Mouse (Mus musculus): Measurements from ENCODE around the gene Cdh13. TPM values are rescaled to one million over a fixed set of nuclear protein-coding genes. Genes with fewer than 3 reads are reported as not detected.

Gene Cdh13
- polyA plus RNA-seq, 1 experiment from 2014 or later = 120 TPM

GRCm38 (mm10) chr8:118538816-118539558, 255.5 kb downstream of the Cdh13 start:
- Histone ChIP-seq H3K9me3 (ENCODE audit: control insufficient read depth, low read length) (no peaks in the 10 kb centered on the region), H3K4me3 (ENCODE audit: low read length) (no peak overlapping the region), H3K4me2 (ENCODE audit: low read length) (no peak overlapping the region), H3K27me3 (replicated peaks; ENCODE audit: control insufficient read depth, insufficient read depth, low read length) (no peaks in the 10 kb centered on the region), H3K27ac (ENCODE audit: low read depth, low read length) (no peak overlapping the region), H3K4me1 (ENCODE audit: control insufficient read depth, insufficient read depth, low read depth, low read length) (peaks cover 7% of the 10 kb centered on the region), H3K9ac (ENCODE audit: low read depth, low read length) (no peak overlapping the region), H3K36me3 (ENCODE audit: control insufficient read depth, insufficient read depth, low read length) (no peaks in the 10 kb centered on the region)
- no peak for ATAC-seq
- 43% methylated on average over 8 of the region's 8 CpGs for WGBS

- H3K27ac ChIP-seq (ENCODE audit: low read depth, low read length) = no peak overlapping the region
- WGBS = 16% methylated on average over 5 of the region's 5 CpGs
- ATAC-seq = no peak
These were observed 256.0 kb downstream of the Cdh13 start for GRCm38 (mm10) chr8:118539559-118539819.

GRCm38 (mm10) chr8:118539941-118540340, 256.4 kb downstream of the Cdh13 start:
- Histone ChIP-seq H3K36me3 (ENCODE audit: control insufficient read depth, insufficient read depth, low read length) (no peaks in the 10 kb centered on the region), H3K27me3 (replicated peaks; ENCODE audit: control insufficient read depth, insufficient read depth, low read length) (no peaks in the 10 kb centered on the region), H3K4me2 (ENCODE audit: low read length) (no peak overlapping the region), H3K4me1 (ENCODE audit: control insufficient read depth, insufficient read depth, low read depth, low read length) (peaks cover 7% of the 10 kb centered on the region), H3K27ac (ENCODE audit: low read depth, low read length) (no peak overlapping the region), H3K9me3 (ENCODE audit: control insufficient read depth, low read length) (no peaks in the 10 kb centered on the region), H3K9ac (ENCODE audit: low read depth, low read length) (no peak overlapping the region), H3K4me3 (ENCODE audit: low read length) (no peak overlapping the region)
- no peak for ATAC-seq
- 38% methylated on average over 4 of the region's 4 CpGs for WGBS

More at GRCm38 (mm10) chr8:118539559-118539819, 256.0 kb downstream of the Cdh13 start:
- Histone ChIP-seq H3K4me2 (ENCODE audit: low read length) (no peak overlapping the region), H3K9me3 (ENCODE audit: control insufficient read depth, low read length) (no peaks in the 10 kb centered on the region), H3K4me3 (ENCODE audit: low read length) (no peak overlapping the region), H3K4me1 (ENCODE audit: control insufficient read depth, insufficient read depth, low read depth, low read length) (peaks cover 7% of the 10 kb centered on the region), H3K27me3 (replicated peaks; ENCODE audit: control insufficient read depth, insufficient read depth, low read length) (no peaks in the 10 kb centered on the region), H3K9ac (ENCODE audit: low read depth, low read length) (no peak overlapping the region), H3K36me3 (ENCODE audit: control insufficient read depth, insufficient read depth, low read length) (no peaks in the 10 kb centered on the region)

- Histone ChIP-seq H3K9ac (ENCODE audit: low read depth, low read length) (no peak overlapping the region), H3K27me3 (replicated peaks; ENCODE audit: control insufficient read depth, insufficient read depth, low read length) (no peaks in the 10 kb centered on the region), H3K27ac (ENCODE audit: low read depth, low read length) (no peak overlapping the region), H3K36me3 (ENCODE audit: control insufficient read depth, insufficient read depth, low read length) (no peaks in the 10 kb centered on the region), H3K9me3 (ENCODE audit: control insufficient read depth, low read length) (no peaks in the 10 kb centered on the region), H3K4me3 (ENCODE audit: low read length) (no peak overlapping the region), H3K4me2 (ENCODE audit: low read length) (no peak overlapping the region), H3K4me1 (ENCODE audit: control insufficient read depth, insufficient read depth, low read depth, low read length) (no peaks in the 10 kb centered on the region)
- WGBS = 60% methylated on average over 14 of the region's 14 CpGs
- no peak for ATAC-seq
These were observed 268.9 kb downstream of the Cdh13 start for GRCm38 (mm10) chr8:118552397-118552796.

- Histone ChIP-seq H3K27ac (ENCODE audit: low read depth, low read length) (no peak overlapping the region), H3K27me3 (replicated peaks; ENCODE audit: control insufficient read depth, insufficient read depth, low read length) (no peaks in the 10 kb centered on the region), H3K4me1 (ENCODE audit: control insufficient read depth, insufficient read depth, low read depth, low read length) (no peaks in the 10 kb centered on the region), H3K9me3 (ENCODE audit: control insufficient read depth, low read length) (no peaks in the 10 kb centered on the region), H3K36me3 (ENCODE audit: control insufficient read depth, insufficient read depth, low read length) (no peaks in the 10 kb centered on the region), H3K4me2 (ENCODE audit: low read length) (no peak overlapping the region), H3K4me3 (ENCODE audit: low read length) (no peak overlapping the region), H3K9ac (ENCODE audit: low read depth, low read length) (no peak overlapping the region)
- no peak for ATAC-seq
- 62% methylated on average over 4 of the region's 4 CpGs for WGBS
These were observed 269.3 kb downstream of the Cdh13 start for GRCm38 (mm10) chr8:118552842-118553241.

- no peak overlapping the region for H3K9ac ChIP-seq (ENCODE audit: low read depth, low read length)
- H3K27ac ChIP-seq (ENCODE audit: low read depth, low read length) = no peak overlapping the region
- no peaks in the 10 kb centered on the region for H3K27me3 ChIP-seq (replicated peaks; ENCODE audit: control insufficient read depth, insufficient read depth, low read length)
- no peaks in the 10 kb centered on the region for H3K9me3 ChIP-seq (ENCODE audit: control insufficient read depth, low read length)
- WGBS = 77% methylated on average over 6 of the region's 6 CpGs
- H3K4me3 ChIP-seq (ENCODE audit: low read length) = no peak overlapping the region
- ATAC-seq = no peak
- no peak overlapping the region for H3K4me2 ChIP-seq (ENCODE audit: low read length)
- H3K36me3 ChIP-seq (ENCODE audit: control insufficient read depth, insufficient read depth, low read length) = no peaks in the 10 kb centered on the region
- no peaks in the 10 kb centered on the region for H3K4me1 ChIP-seq (ENCODE audit: control insufficient read depth, insufficient read depth, low read depth, low read length)
These were observed 280.5 kb downstream of the Cdh13 start for GRCm38 (mm10) chr8:118564024-118564423.

GRCm38 (mm10) chr8:118565186-118565585, 281.7 kb downstream of the Cdh13 start:
- Histone ChIP-seq H3K27ac (ENCODE audit: low read depth, low read length) (no peak overlapping the region), H3K4me2 (ENCODE audit: low read length) (no peak overlapping the region), H3K9ac (ENCODE audit: low read depth, low read length) (no peak overlapping the region), H3K27me3 (replicated peaks; ENCODE audit: control insufficient read depth, insufficient read depth, low read length) (no peaks in the 10 kb centered on the region), H3K4me3 (ENCODE audit: low read length) (no peak overlapping the region), H3K36me3 (ENCODE audit: control insufficient read depth, insufficient read depth, low read length) (no peaks in the 10 kb centered on the region), H3K4me1 (ENCODE audit: control insufficient read depth, insufficient read depth, low read depth, low read length) (no peaks in the 10 kb centered on the region), H3K9me3 (ENCODE audit: control insufficient read depth, low read length) (no peaks in the 10 kb centered on the region)
- WGBS = 86% methylated on average over 5 of the region's 5 CpGs
- no peak for ATAC-seq

- WGBS = 67% methylated on average over 6 of the region's 6 CpGs
- Histone ChIP-seq H3K9ac (ENCODE audit: low read depth, low read length) (no peak overlapping the region), H3K4me2 (ENCODE audit: low read length) (no peak overlapping the region), H3K9me3 (ENCODE audit: control insufficient read depth, low read length) (no peaks in the 10 kb centered on the region), H3K36me3 (ENCODE audit: control insufficient read depth, insufficient read depth, low read length) (no peaks in the 10 kb centered on the region), H3K4me1 (ENCODE audit: control insufficient read depth, insufficient read depth, low read depth, low read length) (no peaks in the 10 kb centered on the region), H3K27me3 (replicated peaks; ENCODE audit: control insufficient read depth, insufficient read depth, low read length) (no peaks in the 10 kb centered on the region), H3K4me3 (ENCODE audit: low read length) (no peak overlapping the region), H3K27ac (ENCODE audit: low read depth, low read length) (no peak overlapping the region)
- no peak for ATAC-seq
These were observed 282.6 kb downstream of the Cdh13 start for GRCm38 (mm10) chr8:118565887-118566747.

GRCm38 (mm10) chr8:118569366-118569765, 285.8 kb downstream of the Cdh13 start:
- Histone ChIP-seq H3K4me1 (ENCODE audit: control insufficient read depth, insufficient read depth, low read depth, low read length) (no peaks in the 10 kb centered on the region), H3K9me3 (ENCODE audit: control insufficient read depth, low read length) (no peaks in the 10 kb centered on the region), H3K36me3 (ENCODE audit: control insufficient read depth, insufficient read depth, low read length) (no peaks in the 10 kb centered on the region), H3K4me3 (ENCODE audit: low read length) (no peak overlapping the region), H3K9ac (ENCODE audit: low read depth, low read length) (no peak overlapping the region), H3K4me2 (ENCODE audit: low read length) (no peak overlapping the region), H3K27ac (ENCODE audit: low read depth, low read length) (no peak overlapping the region), H3K27me3 (replicated peaks; ENCODE audit: control insufficient read depth, insufficient read depth, low read length) (no peaks in the 10 kb centered on the region)
- WGBS = 71% methylated on average over 8 of the region's 8 CpGs
- ATAC-seq = no peak
